Mouse (Mus musculus): ENCODE results near the gene Gm14296. TPM values are rescaled to one million over a fixed set of nuclear protein-coding genes. Genes with fewer than 3 reads are reported as not detected.
"Not testable (repeated sequence)": the region's sequence is repeated elsewhere in the genome, so short reads cannot be mapped to it uniquely, and the experiment has no call there.

Gm14296 gene
- 7.7 and 17.2 TPM in 2 replicates for polyA plus RNA-seq (2015; fragmentation: Nextera tagmentation; extraction: Ambion mirVana)

- not testable (repeated sequence) for H3K27me3 ChIP-seq (replicated peaks); H3K36me3 ChIP-seq (replicated peaks); H3K4me1 ChIP-seq; H3K4me2 ChIP-seq; ATAC-seq (replicated peaks); H3K9me3 ChIP-seq; H3K4me3 ChIP-seq; H3K27ac ChIP-seq; H3K9ac ChIP-seq
- no CpG with 5 or more reads among the region's 2 CpGs for WGBS
Observed at GRCm38 (mm10) chr2:176927709-176928108, at the start of gene Gm14296. Gene Gm14296 (minus strand): TSS chr2:176927809.

GRCm38 (mm10) chr2:176905464-176905863 lies 22.1 kb downstream of the Gm14296 start:
- H3K9me3 ChIP-seq; H3K27me3 ChIP-seq (replicated peaks): not testable (repeated sequence)
- WGBS: no CpG with 5 or more reads among the region's 1 CpGs

More at GRCm38 (mm10) chr2:176905464-176905863, 22.1 kb downstream of the Gm14296 start:
- H3K4me3 ChIP-seq; H3K9ac ChIP-seq; H3K36me3 ChIP-seq (replicated peaks); H3K27ac ChIP-seq; H3K4me1 ChIP-seq; ATAC-seq (replicated peaks); H3K4me2 ChIP-seq: not testable (repeated sequence)

Other genes with a start within 250 kb of the Gm14296 start
- gene Gm14305, start 219.5 kb downstream of the Gm14296 start, polyA plus RNA-seq (2015; fragmentation: Nextera tagmentation; extraction: Ambion mirVana): 31.1 and 36.7 TPM in 2 replicates
- gene Gm14295, start 129.2 kb downstream of the Gm14296 start, polyA plus RNA-seq (2015; fragmentation: Nextera tagmentation; extraction: Ambion mirVana): 7.6 and 9.3 TPM in 2 replicates
- gene Gm14408, start 96.7 kb downstream of the Gm14296 start, polyA plus RNA-seq (2015; fragmentation: Nextera tagmentation; extraction: Ambion mirVana): not detected in 2 replicates
- 5.8 and 6.3 TPM in 2 replicates for gene Gm14419, start 73.1 kb upstream of the Gm14296 start, polyA plus RNA-seq (2015; fragmentation: Nextera tagmentation; extraction: Ambion mirVana)
- 0.43 TPM in 1 of 2 replicates, not detected in the other for gene Gm14401, start 146.5 kb upstream of the Gm14296 start, polyA plus RNA-seq (2015; fragmentation: Nextera tagmentation; extraction: Ambion mirVana)

All from midbrain, embryonic 15.5 days (tissue).